Mouse (Mus musculus) MEL (cell line): ENCODE results near the gene Ttc30a1. TPM values are rescaled to one million over a fixed set of nuclear protein-coding genes. Genes with fewer than 3 reads are reported as not detected.
"Not testable (repeated sequence)": the region's sequence is repeated elsewhere in the genome, so short reads cannot be mapped to it uniquely, and the experiment has no call there.

Experiments
- DNase-seq: peaks from one replicate; pipeline ENCODE4 v3.0.0; 2011; ENCODE audit warnings: low read depth, low spot score
- H3K27ac ChIP-seq: 2 replicates; pipeline ENCODE4 v1.5.1; 2012; ENCODE audit warnings: low read depth, mild to moderate bottlenecking, control low read depth, low read length, moderate library complexity; ENCODE audit not compliant: control insufficient read depth
- H3K27me3 ChIP-seq, 2 experiments: fragments of 150-350 bp in 1 of 2; sonication (generic) in 1 of 2; 2 replicates each; pipeline ENCODE4 v1.6.1; 2012; ENCODE audit warnings: low read length in 2 of 2, mild to moderate bottlenecking in 2 of 2, improper control_type of control experiment in 1 of 2, moderate library complexity in 1 of 2; ENCODE audit not compliant: insufficient read depth in 2 of 2, control insufficient read depth in 1 of 2
- H3K36me3 ChIP-seq, 2 experiments: 2 replicates each; pipeline ENCODE4 v1.6.1; 2012 to 2014; ENCODE audit warnings: low read length in 2 of 2, improper control_type of control experiment in 1 of 2, inconsistent platforms in 1 of 2, mild to moderate bottlenecking in 1 of 2; ENCODE audit not compliant: insufficient read depth in 2 of 2, control insufficient read depth in 1 of 2
- H3K4me1 ChIP-seq, 2 experiments: fragments of 150-350 bp in 1 of 2; sonication (generic) in 1 of 2; 2 replicates each; pipeline ENCODE4 v1.6.1; 2012; ENCODE audit warnings: low read length in 2 of 2, improper control_type of control experiment in 1 of 2, mild to moderate bottlenecking in 1 of 2; ENCODE audit not compliant: insufficient read depth in 2 of 2, control insufficient read depth in 1 of 2
- H3K4me3 ChIP-seq, 2 experiments: fragments of 150-350 bp in 1 of 2; sonication (generic) in 1 of 2; 2 replicates each; pipeline ENCODE4 v1.5.1; 2012; ENCODE audit warnings: low read depth in 2 of 2, low read length in 2 of 2, mild to moderate bottlenecking in 2 of 2, moderate library complexity in 2 of 2, control low read depth in 1 of 2, improper control_type of control experiment in 1 of 2; ENCODE audit not compliant: control insufficient read depth in 1 of 2, insufficient read depth in 1 of 2
- H3K79me2 ChIP-seq: 2 replicates; pipeline ENCODE4 v1.6.1; 2012; ENCODE audit warnings: mild to moderate bottlenecking, low read length, moderate library complexity; ENCODE audit not compliant: control insufficient read depth, poor library complexity, insufficient read depth
- H3K9ac ChIP-seq: 2 replicates; pipeline ENCODE4 v1.6.1; 2012; ENCODE audit warnings: low read depth, mild to moderate bottlenecking, control low read depth, low read length, moderate library complexity; ENCODE audit not compliant: control insufficient read depth, poor library complexity, severe bottlenecking
- H3K9me3 ChIP-seq: fragments of 150-350 bp; sonication (generic); replicated peaks from 2 replicates; pipeline ENCODE4 v1.6.1; 2012; ENCODE audit warnings: mild to moderate bottlenecking, low read length, improper control_type of control experiment, moderate library complexity; ENCODE audit not compliant: insufficient read depth
- CHD1 ChIP-seq: IDR thresholded peaks from 2 replicates; pipeline ENCODE4 v1.6.1; 2012; ENCODE audit warnings: low read depth, mild to moderate bottlenecking, inconsistent platforms, low read length, improper control_type of control experiment
- MAZ ChIP-seq: IDR thresholded peaks from 2 replicates; pipeline ENCODE4 v1.6.1; 2012; ENCODE audit warnings: low read depth, mild to moderate bottlenecking, inconsistent platforms, low read length, improper control_type of control experiment
- NRF1 ChIP-seq: IDR thresholded peaks from 2 replicates; pipeline ENCODE4 v1.6.1; 2014; ENCODE audit warnings: low read depth, mild to moderate bottlenecking, inconsistent platforms, low read length, improper control_type of control experiment, moderate library complexity; ENCODE audit not compliant: poor library complexity, insufficient read depth, severe bottlenecking
- UBTF ChIP-seq: IDR thresholded peaks from 2 replicates; pipeline ENCODE4 v1.6.1; 2012; ENCODE audit warnings: low read depth, mild to moderate bottlenecking, inconsistent platforms, low read length, improper control_type of control experiment, moderate library complexity, borderline replicate concordance; ENCODE audit not compliant: insufficient read depth
- ZKSCAN1 ChIP-seq: IDR thresholded peaks from 2 replicates; pipeline ENCODE4 v1.6.1; 2012; ENCODE audit warnings: low read depth, mild to moderate bottlenecking, inconsistent platforms, low read length, improper control_type of control experiment, moderate library complexity
- ZMIZ1 ChIP-seq: IDR thresholded peaks from 2 replicates; pipeline ENCODE4 v1.6.1; 2012; ENCODE audit warnings: low read depth, mild to moderate bottlenecking, inconsistent platforms, low read length, improper control_type of control experiment, moderate library complexity
- ZNF384 ChIP-seq: IDR thresholded peaks from 2 replicates; pipeline ENCODE4 v1.6.1; 2012; ENCODE audit warnings: low read depth, mild to moderate bottlenecking, inconsistent platforms, low read length, improper control_type of control experiment
- polyA plus RNA-seq, 2 experiments: library from polyadenylated mRNA; stranded (reverse) in 1 of 2; unstranded in 1 of 2; fragments of >175 nt in 1 of 2; fragments of >200 nt in 1 of 2; gene quantifications; 2 replicates each; pipeline versions ENCODE4 v1.2.1 to v1.2.4; 2012; ENCODE audit warnings: low replicate concordance in 2 of 2, low read depth in 1 of 2; ENCODE audit not compliant: insufficient read length in 2 of 2, insufficient read depth in 1 of 2, missing spikeins in 1 of 2
- total RNA-seq: library from RNA; depleted of rRNA; stranded (reverse); fragments of 300-350 nt; gene quantifications from 2 replicates; pipeline ENCODE4 v1.2.3, GENCODE M21; 2012

Gene Ttc30a1
- total and polyA plus RNA-seq, 3 experiments: not detected

- Histone ChIP-seq H3K9ac (no peak within 1 kb of the TSS), H3K27ac (no peak within 1 kb of the TSS), H3K9me3 (no peaks in the 10 kb centered on the region), H3K4me3 (no peak within 1 kb of the TSS), H3K27me3 (no peaks in the 10 kb centered on the region; a peak in 2 of 4 replicates), H3K79me2 (no peaks in the 10 kb centered on the region), H3K4me1 (no peaks in the 10 kb centered on the region), H3K36me3 (no peaks in the 10 kb centered on the region)
- DNase-seq: no peak
- TF ChIP-seq NRF1: no peak
- no peak for TF ChIP-seq CHD1
- no peak for TF ChIP-seq MAZ
- TF ChIP-seq ZNF384: no peak
- TF ChIP-seq UBTF: no peak
Measured at GRCm38 (mm10) chr2:75938117-75939063, 43.4 kb downstream of the Ttc30a1 start, which contains the start of gene Ttc30b. Ttc30b (minus strand) TSS chr2:75938585.

DNA sequence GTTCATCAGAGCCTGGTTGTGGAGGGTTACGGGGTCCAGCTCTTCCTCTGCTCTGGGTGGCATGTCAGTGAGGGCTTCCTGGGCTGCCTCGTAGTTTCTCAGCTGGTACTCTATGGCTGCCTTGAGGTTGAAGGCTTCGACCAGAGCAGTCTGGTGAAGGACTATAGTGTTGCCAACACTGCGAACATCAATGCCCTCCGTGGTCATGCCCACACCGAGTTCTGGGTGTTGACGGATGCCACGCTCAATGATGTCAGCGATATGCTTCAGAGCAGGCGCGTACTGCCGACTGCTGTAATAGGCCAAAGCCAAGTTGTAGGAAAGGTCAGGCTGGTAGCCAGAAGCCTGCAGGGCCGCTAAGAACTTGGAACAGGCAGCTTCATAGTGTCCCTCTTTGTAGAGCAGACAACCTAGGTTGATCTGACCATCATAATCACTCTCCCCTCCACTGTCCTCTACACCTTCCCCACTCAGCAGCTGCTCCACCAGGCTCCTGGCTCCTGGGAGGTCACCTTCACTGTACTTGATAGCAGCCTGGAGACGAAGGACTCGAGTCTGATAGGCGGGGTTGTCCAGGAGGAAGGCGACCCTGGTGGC, 44.1 kb downstream of the Ttc30a1 start:
- H3K27me3 ChIP-seq, H3K36me3 ChIP-seq, H3K9me3 ChIP-seq, H3K4me3 ChIP-seq, H3K79me2 ChIP-seq, H3K9ac ChIP-seq, H3K27ac ChIP-seq, DNase-seq, H3K4me1 ChIP-seq: not testable (repeated sequence)

DNA sequence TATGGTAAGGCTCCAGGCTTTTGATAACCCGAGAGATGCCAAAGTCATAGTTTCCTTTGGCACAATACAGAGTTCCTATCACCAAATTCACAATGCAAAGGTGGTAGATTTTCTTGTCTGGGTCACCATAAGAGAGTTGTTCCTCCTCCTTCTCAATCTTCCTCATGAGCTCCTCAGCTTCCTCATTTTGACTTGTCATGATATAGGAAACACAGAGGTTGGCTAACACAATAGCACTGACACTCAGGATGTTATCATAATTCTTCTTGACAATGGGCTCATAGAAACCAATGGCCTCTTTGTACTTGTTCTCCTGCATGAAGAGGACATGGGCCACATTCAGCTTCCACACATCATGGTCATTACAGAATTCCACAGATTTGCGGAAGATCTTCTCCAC, 45.1 kb downstream of the Ttc30a1 start:
- not testable (repeated sequence) for H3K9me3 ChIP-seq, H3K27me3 ChIP-seq, H3K4me1 ChIP-seq, H3K4me3 ChIP-seq, H3K36me3 ChIP-seq, H3K9ac ChIP-seq, H3K79me2 ChIP-seq, H3K27ac ChIP-seq
- DNase-seq: peak; percentile 14

GRCm38 (mm10) chr2:75933541-75933940, 48.2 kb downstream of the Ttc30a1 start:
- no peaks in the 10 kb centered on the region for H3K9me3 ChIP-seq
- no peaks in the 10 kb centered on the region for H3K4me1 ChIP-seq
- no peaks in the 10 kb centered on the region for H3K79me2 ChIP-seq
- no peak overlapping the region for H3K27ac ChIP-seq
- peaks cover 0 to 2% of the 10 kb centered on the region in 2 experiments; a peak in 1 of 4 replicates for H3K36me3 ChIP-seq
- no peak overlapping the region for H3K4me3 ChIP-seq
- no peak for DNase-seq
- TF ChIP-seq ZMIZ1 (no peak), ZKSCAN1 (no peak)
- H3K9ac ChIP-seq: no peak overlapping the region
- no peaks in the 10 kb centered on the region for H3K27me3 ChIP-seq
